Mouse (Mus musculus) CD4-positive, CD25-positive, alpha-beta regulatory T cell, adult 4 months (primary cell): Measurements from ENCODE around the gene Lemd1. TPM values are rescaled to one million over a fixed set of nuclear protein-coding genes. Genes with fewer than 3 reads are reported as not detected.

Experiments used
- ATAC-seq: one replicate; pipeline ENCODE4 v1.8.0; 2017
- polyA plus RNA-seq, 2 experiments: library from polyadenylated mRNA; unstranded; fragments of 100-300 nt; shearing (Covaris generic); gene quantifications; one replicate each; pipeline ENCODE4 v1.2.1; 2017

The Lemd1 gene
- polyA plus RNA-seq, 2 experiments from 2014 or later: not detected

GRCm38 (mm10) chr1:132296051-132296450 is 104.8 kb downstream of the Lemd1 start:
- ATAC-seq: no peak

DNA sequence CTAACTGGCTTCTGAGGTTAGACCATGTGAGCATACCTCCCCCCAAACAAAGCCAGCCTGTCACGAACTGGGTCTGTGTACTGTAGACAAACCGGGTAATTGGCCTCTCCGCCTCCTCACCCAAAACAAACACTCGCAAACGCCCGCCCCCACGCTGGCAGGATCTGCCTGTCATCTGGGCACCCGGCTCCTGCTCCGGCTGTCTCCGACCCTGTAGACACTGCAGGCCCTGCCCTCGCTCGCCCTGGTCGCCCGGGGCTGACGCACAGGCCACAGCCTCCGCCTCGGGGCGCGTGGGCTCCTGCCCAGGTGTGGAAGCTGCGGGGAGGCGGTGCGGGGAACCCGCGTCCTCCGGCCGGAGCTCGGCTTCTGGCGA is 107.2 kb downstream of the Lemd1 start, which contains the start of gene Klhdc8a:
Gene Klhdc8a (plus strand): TSS at position 202 of the 376 bp plus-strand sequence.
- ATAC-seq: no peak

DNA sequence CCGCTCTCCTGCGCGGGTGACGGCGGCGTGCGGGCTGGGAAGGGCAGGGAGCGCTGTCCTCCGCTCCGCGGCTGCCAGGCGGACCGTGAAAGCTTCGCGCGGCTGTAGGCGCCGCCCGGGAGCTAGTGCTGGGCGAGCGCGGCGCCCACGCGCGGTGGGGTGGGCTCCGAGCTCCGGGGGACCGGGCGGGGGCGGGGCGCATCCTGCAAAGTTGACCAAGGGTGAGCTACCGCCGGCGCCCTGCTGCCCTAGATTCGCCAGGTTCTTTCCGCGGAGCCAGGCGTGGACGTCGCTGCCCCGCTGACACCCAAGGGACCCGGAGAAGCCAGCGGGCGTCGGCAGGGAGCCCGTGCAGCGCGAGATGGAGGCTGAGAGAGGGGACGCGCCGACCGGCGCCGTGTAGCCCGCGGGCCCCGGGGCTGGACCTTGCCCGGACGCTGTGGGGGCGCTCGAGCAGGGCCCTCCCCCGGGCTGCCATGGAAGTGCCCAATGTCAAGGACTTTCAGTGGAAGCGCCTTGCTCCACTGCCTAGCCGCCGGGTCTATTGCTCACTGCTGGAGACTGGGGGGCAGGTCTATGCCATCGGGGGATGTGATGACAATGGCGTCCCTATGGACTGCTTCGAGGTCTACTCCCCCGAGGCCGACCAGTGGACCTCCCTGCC is 107.7 kb downstream of the Lemd1 start:
- ATAC-seq: no peak

GRCm38 (mm10) chr1:132299744-132300143 is 108.5 kb downstream of the Lemd1 start:
- no peak for ATAC-seq

- ATAC-seq: no peak
Measured at GRCm38 (mm10) chr1:132301242-132301641, 110.0 kb downstream of the Lemd1 start.

- ATAC-seq: no peak
Measured at GRCm38 (mm10) chr1:132302341-132302866, 111.2 kb downstream of the Lemd1 start.

DNA sequence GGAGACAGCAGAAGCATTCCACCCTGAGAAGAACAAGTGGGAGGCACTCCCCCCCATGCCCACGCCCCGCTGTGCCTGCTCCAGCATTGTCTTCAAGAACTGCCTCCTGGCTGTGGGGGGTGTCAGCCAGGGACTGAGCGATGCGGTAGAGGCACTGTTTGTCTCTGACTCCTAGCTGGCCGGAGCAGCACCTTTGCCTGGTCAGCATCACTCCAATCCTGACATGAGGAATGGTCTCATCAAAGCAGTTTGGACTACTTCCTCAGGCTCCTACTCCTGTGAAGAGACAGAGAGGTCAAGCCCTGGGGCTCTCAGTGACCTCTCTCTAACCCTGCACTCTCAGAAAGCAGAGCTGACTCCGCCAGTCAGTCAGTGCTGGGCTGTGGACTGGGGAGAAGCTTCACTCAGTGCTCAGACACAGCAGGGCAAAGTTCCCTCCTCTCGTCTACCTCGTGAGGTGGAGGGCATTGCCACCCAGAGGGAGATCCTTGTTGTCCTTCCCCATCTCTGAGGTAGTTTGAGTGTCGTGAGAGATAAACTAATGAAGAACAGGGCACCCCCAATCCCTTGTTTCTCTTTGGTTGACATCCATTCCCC is 113.5 kb downstream of the Lemd1 start:
- no peak for ATAC-seq

GRCm38 (mm10) chr1:132306160-132306559 is 114.9 kb downstream of the Lemd1 start:
- no peak for ATAC-seq

- no peak for ATAC-seq
Measured at GRCm38 (mm10) chr1:132306808-132307207, 115.6 kb downstream of the Lemd1 start.

- no peak for ATAC-seq
Measured at GRCm38 (mm10) chr1:132307962-132308361, 116.7 kb downstream of the Lemd1 start.

DNA sequence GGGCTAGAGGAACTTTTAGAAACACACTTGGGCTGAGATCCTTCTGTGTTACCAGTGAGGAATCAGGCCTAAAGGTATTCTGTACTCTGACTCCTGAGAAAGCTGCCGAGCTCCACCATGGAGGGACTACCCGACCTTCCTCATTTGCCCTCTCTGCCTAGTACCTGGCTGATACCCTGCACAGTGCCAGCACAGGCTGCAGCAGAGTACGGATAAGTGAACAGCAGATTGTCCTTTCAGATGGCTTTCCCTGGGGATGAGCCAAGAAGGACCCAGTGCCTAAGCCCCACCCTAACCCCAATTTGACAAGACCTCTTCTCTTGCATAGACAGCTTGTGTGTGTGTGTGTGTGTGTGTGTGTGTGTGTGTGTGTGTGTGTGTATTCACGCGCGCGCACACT is 117.4 kb downstream of the Lemd1 start:
- no peak for ATAC-seq

Other genes starting within 250 kb of the Lemd1 start
- under 1 TPM; 0.26 to 0.49 TPM for gene Slc45a3, start 228.5 kb upstream of the Lemd1 start, polyA plus RNA-seq
- gene Elk4, start 183.8 kb upstream of the Lemd1 start, polyA plus RNA-seq: 10 to 100 TPM; 58.2 to 68.3 TPM
- gene Mfsd4a, start 123.4 kb upstream of the Lemd1 start, polyA plus RNA-seq: 10 to 100 TPM; 29.5 to 38.7 TPM
- gene Cdk18, start 51.7 kb upstream of the Lemd1 start, polyA plus RNA-seq: not detected
- gene AC124108.1, start within 50 bp of the Lemd1 start, polyA plus RNA-seq: not detected
- gene Gm10188, start 38.3 kb downstream of the Lemd1 start, polyA plus RNA-seq: not detected
- under 1 TPM in 1 of 2 experiments, not detected in 1; 0.07 TPM for gene Klhdc8a, start 107.2 kb downstream of the Lemd1 start, polyA plus RNA-seq
- gene Nuak2, start 124.7 kb downstream of the Lemd1 start, polyA plus RNA-seq: 1 to 10 TPM; 2.0 to 4.3 TPM
- gene Tmcc2, start 199.8 kb downstream of the Lemd1 start, polyA plus RNA-seq: 1 to 10 TPM; 1.0 to 1.2 TPM
- gene Dstyk, start 226.1 kb downstream of the Lemd1 start, polyA plus RNA-seq: 1 to 10 TPM; 4.9 to 7.1 TPM